Mouse (Mus musculus): ENCODE data around the gene Gpx7. TPM values are rescaled to one million over a fixed set of nuclear protein-coding genes. Genes with fewer than 3 reads are reported as not detected.

Gpx7 gene
- total RNA-seq, 4 experiments from 2014 or later: 5.0 to 11.8 (median 5.7) TPM

Other genes with a start within 250 kb of the Gpx7 start
- gene Echdc2, start 241.5 kb downstream of the Gpx7 start, total RNA-seq (2022): 1 to 10 TPM; 6.3 to 9.1 (median 7.4) TPM
- gene Zyg11a, start 188.9 kb downstream of the Gpx7 start, total RNA-seq (2022): 1 to 10 TPM in 3 of 4 experiments, under 1 TPM in 1; 0.56 to 1.6 (median 1.2) TPM
- gene Zyg11b, start 105.9 kb downstream of the Gpx7 start, total RNA-seq (2022): 10 to 100 TPM; 58.6 to 67.0 (median 65.0) TPM
- gene Coa7, start 78.8 kb downstream of the Gpx7 start, total RNA-seq (2022): 10 to 100 TPM; 26.4 to 40.8 (median 33.7) TPM
- not detected for gene Shisal2a, start 23.6 kb downstream of the Gpx7 start, total RNA-seq (2022)
- gene Tut4, start 52.5 kb upstream of the Gpx7 start, total RNA-seq (2022): 10 to 100 TPM; 16.8 to 33.6 (median 19.6) TPM
- 10 to 100 TPM; 10.6 to 13.4 (median 12.6) TPM for gene Prpf38a, start 172.4 kb upstream of the Gpx7 start, total RNA-seq (2022)
- gene Orc1, start 172.5 kb upstream of the Gpx7 start, total RNA-seq (2022): not detected
- gene Cc2d1b, start 213.0 kb upstream of the Gpx7 start, total RNA-seq (2022): 10 to 100 TPM; 17.2 to 21.1 (median 19.7) TPM